Mouse (Mus musculus) limb, embryonic 14.5 days (tissue): ENCODE data around the gene Trub1. TPM values are rescaled to one million over a fixed set of nuclear protein-coding genes. Genes with fewer than 3 reads are reported as not detected.
A peak's percentile ranks its signal among the peaks of the same experiment; 100 is the strongest.

Source experiments
- ATAC-seq: fragments of 200-750 bp; cut with Nextera tagmentation; 2 replicates; pipeline ENCODE4 v1.8.0; 2017; ENCODE audit warnings: low read depth, moderate number of reproducible peaks, moderate TSS enrichment; ENCODE audit not compliant: low FRiP score
- DNase-seq: peaks from one replicate; pipeline ENCODE4 v3.0.0-alpha.2; 2015; ENCODE audit warnings: low spot score
- H3K27ac ChIP-seq: fragments of 300-500 bp; sonication (generic); replicated peaks from 2 replicates; pipeline ENCODE4 v1.5.1; 2014; ENCODE audit warnings: low read depth, mild to moderate bottlenecking, low read length, moderate library complexity, mixed read lengths
- H3K27me3 ChIP-seq: fragments of 300-500 bp; sonication (generic); 2 replicates; pipeline ENCODE4 v1.6.1; 2014; ENCODE audit warnings: low read length, mixed read lengths; ENCODE audit not compliant: control insufficient read depth, insufficient read depth
- H3K36me3 ChIP-seq: fragments of 300-500 bp; sonication (generic); 2 replicates; pipeline ENCODE4 v1.6.1; 2014; ENCODE audit warnings: mild to moderate bottlenecking, low read length, moderate library complexity, mixed read lengths; ENCODE audit not compliant: control insufficient read depth, insufficient read depth
- H3K4me1 ChIP-seq: fragments of 300-500 bp; sonication (generic); 2 replicates; pipeline ENCODE4 v1.6.1; 2014; ENCODE audit warnings: antibody characterized with exemption, low read length, mixed read lengths; ENCODE audit not compliant: control insufficient read depth, insufficient read depth
- H3K4me2 ChIP-seq: fragments of 300-500 bp; sonication (generic); replicated peaks from 2 replicates; pipeline ENCODE4 v1.6.1; 2014; ENCODE audit warnings: low read depth, mild to moderate bottlenecking, low read length, moderate library complexity; ENCODE audit not compliant: severe bottlenecking
- H3K4me3 ChIP-seq: fragments of 300-500 bp; sonication (generic); replicated peaks from 2 replicates; pipeline ENCODE4 v1.5.1; 2014; ENCODE audit warnings: low read length
- H3K9ac ChIP-seq: fragments of 300-500 bp; sonication (generic); 2 replicates; pipeline ENCODE4 v1.6.1; 2014; ENCODE audit warnings: mild to moderate bottlenecking, low read depth, low read length, moderate library complexity; ENCODE audit not compliant: severe bottlenecking
- H3K9me3 ChIP-seq: fragments of 300-500 bp; sonication (generic); 2 replicates; pipeline ENCODE4 v1.6.1; 2016; ENCODE audit warnings: low read length; ENCODE audit not compliant: control insufficient read depth
- POLR2A ChIP-seq: fragments of 200-500 bp; IDR thresholded peaks from 2 replicates; pipeline ENCODE4 v1.8.0; 2012; ENCODE audit warnings: inconsistent platforms, mild to moderate bottlenecking, moderate library complexity, borderline replicate concordance; ENCODE audit not compliant: insufficient read depth, insufficient read length; ENCODE audit errors: extremely low read depth
- WGBS: fragments of 180-500 bp; shearing (Covaris S2); extraction: QIAGEN DNeasy Blood & Tissue Kit; methylation state at CpG from one replicate; pipeline ENCODE4 v1.1.7; 2014; 5-methylcytosine and 5-hydroxymethylcytosine counted together
- polyA plus RNA-seq, 2 experiments: library from polyadenylated mRNA; depleted of rRNA in 1 of 2; stranded (reverse) in 1 of 2; unstranded in 1 of 2; fragments of >200 nt; fragmentation: Nextera tagmentation in 1 of 2; extraction: Ambion mirVana in 1 of 2; gene quantifications; 2 replicates each; pipeline versions ENCODE4 v1.2.1 to v1.2.3; 2012 to 2014

Gene Trub1
- polyA plus RNA-seq, 2 experiments = 24.4 to 31.7 TPM

DNA sequence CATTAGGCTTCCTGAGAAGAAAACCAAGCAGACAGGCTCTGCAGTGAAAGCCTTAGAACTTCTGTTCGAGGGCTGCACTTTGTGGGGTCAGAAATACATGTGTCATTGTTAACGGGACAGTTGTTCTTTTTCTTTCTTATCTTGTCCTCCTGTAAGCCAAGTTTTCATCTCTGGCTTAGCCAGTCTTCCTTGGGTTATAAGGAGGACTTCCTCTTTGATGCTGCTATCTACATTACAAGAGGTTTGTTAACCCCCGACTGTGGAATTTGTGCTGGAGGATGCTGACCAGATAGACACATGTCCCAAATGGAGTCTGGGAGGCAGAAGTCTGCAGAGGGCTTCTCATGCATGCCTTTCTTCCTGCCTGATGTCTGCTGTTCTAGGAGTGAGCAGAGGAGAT, 39.5 kb upstream of the Trub1 start:
- Histone ChIP-seq H3K27me3 (no peaks in the 10 kb centered on the region), H3K4me2 (no peak overlapping the region), H3K4me1 (peaks cover 10% of the 10 kb centered on the region), H3K9ac (no peak overlapping the region), H3K9me3 (no peaks in the 10 kb centered on the region), H3K27ac (no peak overlapping the region), H3K36me3 (no peaks in the 10 kb centered on the region), H3K4me3 (no peak overlapping the region)
- no peak for TF ChIP-seq POLR2A
- no peak for ATAC-seq
- no peak for DNase-seq
- 71% methylated on average over 3 of the region's 3 CpGs for WGBS

DNA sequence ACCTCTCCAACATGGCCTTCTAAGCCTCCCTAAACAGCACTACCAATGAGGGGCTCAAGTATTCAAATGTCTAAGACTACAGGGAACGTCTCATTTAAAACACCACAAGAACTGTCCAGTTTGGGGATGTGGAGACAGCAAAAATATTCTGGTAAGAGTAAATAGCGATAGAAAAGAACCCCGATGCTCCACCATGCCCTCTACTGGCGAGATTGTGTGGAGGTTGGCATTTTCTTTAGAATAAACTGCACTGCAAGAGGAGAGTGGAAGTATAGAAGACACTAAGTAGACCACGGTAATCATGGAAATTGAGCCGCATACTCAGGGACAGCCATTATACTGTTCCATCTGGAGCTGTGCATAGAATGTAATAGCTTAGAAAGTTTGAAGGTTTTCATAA, 38.8 kb upstream of the Trub1 start:
- no peak overlapping the region for H3K9ac ChIP-seq
- no peaks in the 10 kb centered on the region for H3K27me3 ChIP-seq
- WGBS = 84% methylated on average over 6 of the region's 6 CpGs
- H3K27ac ChIP-seq = no peak overlapping the region
- DNase-seq = no peak
- peaks cover 10% of the 10 kb centered on the region for H3K4me1 ChIP-seq
- H3K9me3 ChIP-seq = no peaks in the 10 kb centered on the region
- H3K36me3 ChIP-seq = no peaks in the 10 kb centered on the region
- no peak overlapping the region for H3K4me3 ChIP-seq
- no peak for ATAC-seq
- TF ChIP-seq POLR2A = no peak
- no peak overlapping the region for H3K4me2 ChIP-seq

DNA sequence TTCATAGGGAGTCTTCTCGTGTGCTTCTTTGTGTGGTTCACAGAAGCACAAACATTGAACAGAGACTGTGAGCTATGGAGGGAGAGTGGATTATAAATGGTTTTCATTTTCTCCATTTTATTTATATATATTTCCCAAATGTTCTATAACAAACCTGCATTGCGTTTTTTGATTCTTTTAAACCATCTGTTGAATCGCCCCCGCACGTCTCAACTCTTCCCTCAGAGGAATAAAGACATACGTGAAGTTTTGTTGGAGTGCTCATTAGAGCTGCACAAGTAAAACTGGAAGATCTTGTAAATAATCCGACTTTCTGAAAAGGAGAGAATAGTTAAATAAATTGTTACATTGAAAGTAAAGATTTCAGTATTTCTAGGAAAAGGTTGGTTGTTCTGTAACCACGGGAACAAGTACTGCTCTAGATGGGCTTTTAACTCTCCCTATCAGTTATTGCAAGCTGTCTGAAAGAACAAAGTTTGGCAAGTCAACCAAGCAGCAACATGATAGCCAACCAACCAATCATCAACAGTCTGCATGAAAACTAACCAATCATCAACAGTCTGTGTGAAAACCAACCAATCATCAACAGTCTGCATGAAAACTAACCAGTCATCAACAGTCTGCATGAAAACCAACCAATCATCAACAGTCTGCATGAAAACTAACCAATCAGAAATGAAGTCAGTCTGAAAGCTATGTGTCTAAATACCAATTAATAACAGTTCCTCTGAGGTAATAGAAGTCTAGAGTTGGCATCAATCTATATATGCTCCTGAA, 37.5 kb upstream of the Trub1 start:
- no peaks in the 10 kb centered on the region for H3K36me3 ChIP-seq
- no peaks in the 10 kb centered on the region for H3K27me3 ChIP-seq
- no peak for TF ChIP-seq POLR2A
- H3K4me2 ChIP-seq = no peak overlapping the region
- no peak overlapping the region for H3K27ac ChIP-seq
- H3K9ac ChIP-seq = no peak overlapping the region
- peaks cover 10% of the 10 kb centered on the region for H3K4me1 ChIP-seq
- no peak for ATAC-seq
- WGBS = 75% methylated on average over 8 of the region's 8 CpGs
- DNase-seq = no peak
- H3K9me3 ChIP-seq = no peaks in the 10 kb centered on the region
- H3K4me3 ChIP-seq = no peak overlapping the region

DNA sequence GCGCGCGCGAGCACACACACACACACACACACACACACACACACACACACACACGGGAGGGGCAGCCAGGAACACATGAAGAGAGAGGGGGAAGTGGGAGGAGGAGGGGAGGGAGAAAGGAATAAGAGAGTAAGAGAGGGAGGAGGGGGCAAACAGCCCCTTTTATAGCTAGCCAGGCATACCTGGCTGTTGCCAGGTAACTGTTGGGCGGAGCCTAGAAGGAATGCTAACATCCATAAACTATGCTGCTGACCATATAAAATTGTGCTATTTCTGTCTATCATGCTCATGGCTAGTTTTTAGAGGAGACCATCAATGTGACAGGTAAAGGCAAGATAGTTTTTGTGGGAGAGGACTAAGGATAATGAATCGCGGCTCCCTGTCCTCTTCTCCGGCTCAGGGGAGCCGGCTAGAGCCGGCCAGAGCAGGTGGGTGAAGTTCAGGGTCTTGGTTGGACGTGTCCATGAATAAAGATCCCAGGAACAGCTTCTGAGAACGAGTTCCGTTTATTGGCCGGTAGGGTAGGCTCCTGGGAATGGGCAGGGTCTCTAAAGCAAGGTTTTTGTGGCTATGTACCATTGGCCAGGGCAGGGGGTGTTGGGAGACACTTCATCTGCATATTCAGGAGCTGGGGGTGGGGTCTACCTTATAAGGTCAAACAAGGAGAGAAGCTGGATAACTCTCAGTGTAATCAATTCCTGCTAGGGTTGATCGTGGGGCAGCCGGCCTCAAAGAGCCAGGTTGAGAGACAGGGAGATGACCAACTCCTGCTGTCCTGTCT, 34.7 kb upstream of the Trub1 start:
- Histone ChIP-seq H3K4me3 (no peak overlapping the region), H3K4me2 (0 out of 2 replicates have a peak overlapping the region, but pooled peaks have one; percentile 19), H3K27ac (no peak overlapping the region), H3K9ac (no peak overlapping the region), H3K27me3 (no peaks in the 10 kb centered on the region), H3K9me3 (no peaks in the 10 kb centered on the region), H3K4me1 (no peaks in the 10 kb centered on the region), H3K36me3 (no peaks in the 10 kb centered on the region)
- TF ChIP-seq POLR2A = no peak
- no peak for DNase-seq
- 18% methylated on average over 17 of the region's 17 CpGs for WGBS
- ATAC-seq = no peak

DNA sequence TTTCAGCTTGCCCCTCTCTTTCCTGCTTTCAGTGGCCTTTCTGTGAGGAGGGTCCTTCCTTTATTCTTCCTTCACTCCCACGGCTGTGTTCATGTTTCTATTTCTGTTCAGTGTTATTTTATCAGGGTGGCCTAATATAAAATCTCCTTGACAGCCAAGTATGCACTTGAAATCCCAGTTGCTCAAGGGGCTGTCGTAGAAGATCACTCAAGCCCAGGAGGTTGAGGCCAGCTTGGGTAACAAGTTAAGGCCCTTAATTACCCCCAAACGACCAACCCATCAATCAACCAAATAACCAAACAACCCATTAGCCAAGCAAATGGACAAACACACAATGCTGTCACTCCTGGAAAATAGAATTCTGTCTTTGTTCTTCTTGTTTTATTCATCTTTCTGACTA, 29.3 kb upstream of the Trub1 start:
- Histone ChIP-seq H3K27me3 (no peaks in the 10 kb centered on the region), H3K4me3 (no peak overlapping the region), H3K4me2 (no peak overlapping the region), H3K9ac (no peak overlapping the region), H3K36me3 (no peaks in the 10 kb centered on the region), H3K27ac (no peak overlapping the region), H3K9me3 (no peaks in the 10 kb centered on the region), H3K4me1 (no peaks in the 10 kb centered on the region)
- no peak for DNase-seq
- whole genome bisulfite sequencing = 20% methylated on average over 3 of the region's 3 CpGs
- ATAC-seq = no peak
- TF ChIP-seq POLR2A = no peak
